Mouse (Mus musculus) yolk sac, embryonic 10.5 days (tissue): ENCODE measurements at regions not wholly inside any gene's neighbourhood (a gene's known extent, or its start where the extent isn't known, plus 50 kb on each side); places are given as distances from the start of the nearest gene placed in this dataset.

Experiments
- DNase-seq: peaks from one replicate; pipeline ENCODE4 v3.0.0-alpha.2; 2017; ENCODE audit warnings: low spot score

DNA sequence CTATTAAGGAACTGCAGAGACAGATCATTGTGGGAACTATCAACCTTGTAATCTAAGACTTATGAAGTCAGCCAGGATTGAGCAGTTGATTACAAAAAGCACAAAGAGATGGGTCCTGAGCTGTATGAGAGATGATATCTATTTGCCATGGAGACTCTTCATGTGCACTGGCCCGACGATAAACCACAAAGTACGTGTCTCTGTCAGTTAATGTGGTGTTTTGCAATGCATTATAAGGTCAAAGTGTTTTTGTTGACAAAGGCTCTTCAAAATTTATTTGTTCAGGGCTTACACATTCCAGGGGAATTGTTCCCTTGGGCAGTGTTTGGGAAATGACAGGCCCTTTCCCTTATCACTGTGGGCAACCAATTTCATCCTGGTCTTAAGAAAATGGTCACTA is 65.7 kb upstream of the Thpo start:
- no peak for DNase-seq

DNA sequence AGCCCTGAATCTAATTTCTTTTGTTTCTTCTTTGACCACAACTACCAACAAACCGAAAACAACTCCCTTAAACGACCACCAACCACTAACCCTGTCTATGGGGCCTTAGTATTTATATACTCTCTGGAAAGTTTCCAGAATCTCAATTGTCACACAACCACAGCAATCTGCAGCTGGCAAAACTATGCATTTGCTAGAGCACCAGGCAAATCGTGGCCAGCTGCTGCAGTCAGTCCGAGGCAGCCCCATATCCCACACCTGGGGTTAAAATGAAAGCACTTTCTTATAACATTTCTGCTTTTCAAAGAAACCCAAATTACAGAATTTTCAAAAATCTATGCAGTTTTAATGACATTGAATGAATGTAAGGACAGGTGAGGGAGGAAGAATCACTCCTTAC is 63.8 kb upstream of the Thpo start:
- no peak for DNase-seq

DNA sequence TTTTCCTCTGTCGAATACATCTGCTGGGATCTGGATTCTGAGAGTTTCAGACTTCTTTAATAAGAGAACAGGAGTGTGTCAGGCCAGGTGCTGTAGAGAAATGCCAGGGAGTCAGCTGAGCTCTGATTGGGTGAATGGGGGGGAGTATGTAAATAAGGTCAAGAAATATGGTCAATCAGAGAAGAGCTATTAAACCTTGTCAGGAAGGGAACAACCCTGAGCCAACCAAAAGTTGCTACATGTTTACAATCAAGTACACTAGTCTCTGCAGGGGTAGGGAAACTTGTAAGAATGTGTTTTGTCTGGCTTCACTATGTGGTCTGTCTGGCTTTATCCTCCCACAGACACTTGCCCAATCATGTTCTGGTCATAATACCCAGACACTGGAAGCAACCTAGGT is 60.4 kb upstream of the Thpo start:
- DNase-seq, result no peak
